Mouse (Mus musculus): ENCODE results near the gene Elmo2.

Gene Elmo2

DNA sequence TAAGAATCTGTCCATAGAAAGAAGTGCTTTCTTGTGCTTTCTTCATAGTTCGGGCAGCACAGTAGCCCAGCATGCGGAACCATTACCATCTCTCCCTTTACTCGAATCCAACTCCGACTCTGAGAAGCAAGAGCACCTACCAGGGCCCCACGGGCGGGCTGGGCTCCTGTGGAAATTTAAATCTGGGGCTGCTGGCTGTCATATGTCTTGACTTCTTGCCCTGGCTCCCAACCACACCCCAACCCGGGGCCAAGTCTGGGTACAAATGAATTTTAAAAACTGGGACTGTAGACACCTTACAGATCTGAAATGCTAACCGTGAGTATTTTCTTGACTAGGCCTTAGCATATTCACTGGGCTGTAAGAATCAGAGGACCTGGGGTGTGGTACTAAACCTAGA, 73.0 kb downstream of the Elmo2 start:
- Histone ChIP-seq H3K36me3 (ENCODE audit: insufficient read depth, low read length) (no peaks in the 10 kb centered on the region), H3K9me3 (ENCODE audit: low read length) (no peaks in the 10 kb centered on the region), H3K4me1 (replicated peaks; ENCODE audit: low read depth, low read length) (peaks cover 22% of the 10 kb centered on the region), H3K4me3 (replicated peaks; ENCODE audit: low read length) (no peak overlapping the region), H3K27me3 (ENCODE audit: insufficient read depth, low read length) (peaks cover 52% of the 10 kb centered on the region)
- TF ChIP-seq CTCF (conservative IDR thresholded peaks at IDR 0.05; ENCODE audit: low read length), result no peak
- no peak for TF ChIP-seq POU5F1 (IDR thresholded peaks at IDR 0.05; ENCODE audit: borderline replicate concordance, low read length)
- TF ChIP-seq NANOG (IDR thresholded peaks at IDR 0.05; ENCODE audit: borderline replicate concordance, low read length), result no peak

GRCm38 (mm10) chr2:165252801-165253200, 73.5 kb downstream of the Elmo2 start:
- peaks cover 22% of the 10 kb centered on the region for H3K4me1 ChIP-seq (replicated peaks; ENCODE audit: low read depth, low read length)
- TF ChIP-seq NANOG (IDR thresholded peaks at IDR 0.05; ENCODE audit: borderline replicate concordance, low read length) (no peak), CTCF (conservative IDR thresholded peaks at IDR 0.05; ENCODE audit: low read length) (no peak), POU5F1 (IDR thresholded peaks at IDR 0.05; ENCODE audit: borderline replicate concordance, low read length) (no peak)
- no peak overlapping the region for H3K4me3 ChIP-seq (replicated peaks; ENCODE audit: low read length)
- H3K9me3 ChIP-seq (ENCODE audit: low read length), result no peaks in the 10 kb centered on the region
- no peaks in the 10 kb centered on the region for H3K36me3 ChIP-seq (ENCODE audit: insufficient read depth, low read length)
- peaks cover 50% of the 10 kb centered on the region for H3K27me3 ChIP-seq (ENCODE audit: insufficient read depth, low read length)

GRCm38 (mm10) chr2:165252381-165252780, 73.9 kb downstream of the Elmo2 start:
- H3K4me1 ChIP-seq (replicated peaks; ENCODE audit: low read depth, low read length), result peaks cover 26% of the 10 kb centered on the region
- H3K36me3 ChIP-seq (ENCODE audit: insufficient read depth, low read length), result no peaks in the 10 kb centered on the region
- peaks cover 48% of the 10 kb centered on the region for H3K27me3 ChIP-seq (ENCODE audit: insufficient read depth, low read length)
- H3K4me3 ChIP-seq (replicated peaks; ENCODE audit: low read length), result no peak overlapping the region
- TF ChIP-seq CTCF (conservative IDR thresholded peaks at IDR 0.05; ENCODE audit: low read length) (no peak), POU5F1 (IDR thresholded peaks at IDR 0.05; ENCODE audit: borderline replicate concordance, low read length) (no peak), NANOG (IDR thresholded peaks at IDR 0.05; ENCODE audit: borderline replicate concordance, low read length) (no peak)
- H3K9me3 ChIP-seq (ENCODE audit: low read length), result no peaks in the 10 kb centered on the region

DNA sequence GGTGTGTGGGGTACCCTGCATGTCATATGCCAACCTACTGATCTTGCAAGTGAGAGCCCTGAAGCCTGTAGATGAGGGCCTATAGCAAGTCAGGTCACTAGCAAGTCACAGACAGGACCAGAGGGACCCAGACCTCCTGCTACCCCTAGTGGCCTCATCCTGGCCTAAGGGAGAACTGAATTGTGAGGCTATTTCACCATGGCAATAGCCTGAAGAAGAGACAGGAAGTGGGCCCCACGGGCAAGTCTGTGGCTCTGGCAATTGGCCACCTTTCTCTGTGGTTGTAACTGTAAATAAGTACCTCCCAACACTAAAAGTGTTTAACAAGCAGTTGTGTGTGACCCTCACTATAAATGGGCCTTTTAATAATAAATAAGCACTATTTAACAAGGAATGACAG, 75.4 kb downstream of the Elmo2 start:
- H3K9me3 ChIP-seq (ENCODE audit: low read length), result no peaks in the 10 kb centered on the region
- H3K27me3 ChIP-seq (ENCODE audit: insufficient read depth, low read length), result peaks cover 36% of the 10 kb centered on the region
- no peak overlapping the region for H3K4me3 ChIP-seq (replicated peaks; ENCODE audit: low read length)
- H3K4me1 ChIP-seq (replicated peaks; ENCODE audit: low read depth, low read length), result peaks cover 32% of the 10 kb centered on the region
- H3K36me3 ChIP-seq (ENCODE audit: insufficient read depth, low read length), result no peaks in the 10 kb centered on the region
- TF ChIP-seq NANOG (IDR thresholded peaks at IDR 0.05; ENCODE audit: borderline replicate concordance, low read length) (no peak), POU5F1 (IDR thresholded peaks at IDR 0.05; ENCODE audit: borderline replicate concordance, low read length) (no peak), CTCF (conservative IDR thresholded peaks at IDR 0.05; ENCODE audit: low read length) (no peak)

GRCm38 (mm10) chr2:165248967-165249366, 77.3 kb downstream of the Elmo2 start:
- H3K9me3 ChIP-seq (ENCODE audit: low read length), result 0 out of 2 replicates have a peak, but pooled peaks cover 3% of the 10 kb centered on the region
- no peak overlapping the region for H3K4me3 ChIP-seq (replicated peaks; ENCODE audit: low read length)
- TF ChIP-seq POU5F1 (IDR thresholded peaks at IDR 0.05; ENCODE audit: borderline replicate concordance, low read length) (no peak), CTCF (conservative IDR thresholded peaks at IDR 0.05; ENCODE audit: low read length) (no peak), NANOG (IDR thresholded peaks at IDR 0.05; ENCODE audit: borderline replicate concordance, low read length) (no peak)
- no peaks in the 10 kb centered on the region for H3K36me3 ChIP-seq (ENCODE audit: insufficient read depth, low read length)
- H3K27me3 ChIP-seq (ENCODE audit: insufficient read depth, low read length), result peaks cover 46% of the 10 kb centered on the region
- H3K4me1 ChIP-seq (replicated peaks; ENCODE audit: low read depth, low read length), result peaks cover 21% of the 10 kb centered on the region

- Histone ChIP-seq H3K36me3 (ENCODE audit: insufficient read depth, low read length) (no peaks in the 10 kb centered on the region), H3K27me3 (ENCODE audit: insufficient read depth, low read length) (peaks cover 50% of the 10 kb centered on the region), H3K9me3 (ENCODE audit: low read length) (0 out of 2 replicates have a peak, but pooled peaks cover 3% of the 10 kb centered on the region), H3K4me1 (replicated peaks; ENCODE audit: low read depth, low read length) (peaks cover 28% of the 10 kb centered on the region), H3K4me3 (replicated peaks; ENCODE audit: low read length) (no peak overlapping the region)
- TF ChIP-seq POU5F1 (IDR thresholded peaks at IDR 0.05; ENCODE audit: borderline replicate concordance, low read length) (no peak), CTCF (conservative IDR thresholded peaks at IDR 0.05; ENCODE audit: low read length) (no peak), NANOG (IDR thresholded peaks at IDR 0.05; ENCODE audit: borderline replicate concordance, low read length) (no peak)
Measured at GRCm38 (mm10) chr2:165246349-165246748, 79.9 kb downstream of the Elmo2 start.

DNA sequence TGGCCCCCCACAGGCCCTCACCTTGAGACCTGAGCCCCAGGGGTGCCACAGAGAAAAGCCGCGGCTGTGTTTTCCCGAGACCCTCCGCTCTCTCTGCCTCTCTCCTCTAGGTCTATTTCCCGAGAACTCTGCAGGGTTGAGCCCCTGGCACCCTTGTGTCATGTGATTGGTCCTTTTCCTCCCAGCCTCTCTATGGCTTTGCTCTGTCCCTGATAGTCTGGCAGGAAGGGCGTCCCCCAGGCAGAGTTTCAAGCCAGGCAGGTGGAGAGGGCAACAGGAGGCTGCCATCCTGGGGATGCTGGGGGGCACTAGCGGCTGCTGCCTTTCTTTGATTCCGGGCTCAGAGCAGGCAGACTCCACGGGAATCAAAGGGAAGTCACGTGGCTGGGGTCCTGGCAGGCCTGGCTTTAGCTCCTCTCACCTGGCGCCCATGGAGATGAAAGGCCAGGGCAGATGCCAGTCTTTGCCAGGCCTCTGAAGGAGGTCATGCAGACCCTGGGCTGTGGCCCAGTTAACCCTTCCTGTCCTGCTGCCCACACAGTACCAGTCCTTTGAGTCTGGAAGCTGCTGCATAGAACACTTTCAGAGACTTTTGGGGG, 83.1 kb downstream of the Elmo2 start:
- Histone ChIP-seq H3K4me1 (replicated peaks; ENCODE audit: low read depth, low read length) (peaks cover 26% of the 10 kb centered on the region), H3K4me3 (replicated peaks; ENCODE audit: low read length) (0 out of 2 replicates have a peak overlapping the region, but pooled peaks have one; percentile 7), H3K27me3 (ENCODE audit: insufficient read depth, low read length) (peaks cover 71% of the 10 kb centered on the region), H3K36me3 (ENCODE audit: insufficient read depth, low read length) (no peaks in the 10 kb centered on the region), H3K9me3 (ENCODE audit: low read length) (0 out of 2 replicates have a peak, but pooled peaks cover 3% of the 10 kb centered on the region)
- TF ChIP-seq NANOG (IDR thresholded peaks at IDR 0.05; ENCODE audit: borderline replicate concordance, low read length) (no peak), CTCF (conservative IDR thresholded peaks at IDR 0.05; ENCODE audit: low read length) (no peak), POU5F1 (IDR thresholded peaks at IDR 0.05; ENCODE audit: borderline replicate concordance, low read length) (no peak)

- TF ChIP-seq NANOG (IDR thresholded peaks at IDR 0.05; ENCODE audit: borderline replicate concordance, low read length) (no peak), POU5F1 (IDR thresholded peaks at IDR 0.05; ENCODE audit: borderline replicate concordance, low read length) (no peak), CTCF (conservative IDR thresholded peaks at IDR 0.05; ENCODE audit: low read length) (no peak)
- Histone ChIP-seq H3K9me3 (ENCODE audit: low read length) (0 out of 2 replicates have a peak, but pooled peaks cover 3% of the 10 kb centered on the region), H3K4me3 (replicated peaks; ENCODE audit: low read length) (0 out of 2 replicates have a peak overlapping the region, but pooled peaks have one; percentile 7), H3K36me3 (ENCODE audit: insufficient read depth, low read length) (no peaks in the 10 kb centered on the region), H3K4me1 (replicated peaks; ENCODE audit: low read depth, low read length) (peaks cover 23% of the 10 kb centered on the region), H3K27me3 (ENCODE audit: insufficient read depth, low read length) (peaks cover 77% of the 10 kb centered on the region)
Measured at GRCm38 (mm10) chr2:165242575-165242974, 83.7 kb downstream of the Elmo2 start.

Measured in E14TG2a.4 (cell line).